Mouse (Mus musculus) liver, embryonic 12.5 days (tissue): ENCODE results near the gene Hist4h4. TPM values are rescaled to one million over a fixed set of nuclear protein-coding genes. Genes with fewer than 3 reads are reported as not detected.

Experiments
- ATAC-seq: fragments of 200-750 bp; cut with Nextera tagmentation; 2 replicates; pipeline ENCODE4 v1.8.0; 2017; ENCODE audit warnings: moderate number of reproducible peaks, mild to moderate bottlenecking, moderate library complexity
- H3K27ac ChIP-seq: fragments of 300-500 bp; sonication (generic); 2 replicates; pipeline ENCODE4 v1.5.1; 2016; ENCODE audit warnings: mild to moderate bottlenecking
- H3K27me3 ChIP-seq: fragments of 300-500 bp; sonication (generic); replicated peaks from 2 replicates; pipeline ENCODE4 v1.6.1; 2016; ENCODE audit warnings: mild to moderate bottlenecking, moderate library complexity
- H3K36me3 ChIP-seq: fragments of 300-500 bp; sonication (generic); 2 replicates; pipeline ENCODE4 v1.6.1; 2016; ENCODE audit warnings: mild to moderate bottlenecking, moderate library complexity
- H3K4me1 ChIP-seq: fragments of 300-500 bp; sonication (generic); 2 replicates; pipeline ENCODE4 v1.6.1; 2016
- H3K4me2 ChIP-seq: fragments of 300-500 bp; sonication (generic); 2 replicates; pipeline ENCODE4 v1.6.1; 2016; ENCODE audit warnings: mild to moderate bottlenecking, moderate library complexity
- H3K4me3 ChIP-seq: fragments of 300-500 bp; sonication (generic); 2 replicates; pipeline ENCODE4 v1.5.1; 2016; ENCODE audit warnings: mild to moderate bottlenecking, moderate library complexity
- H3K9ac ChIP-seq: fragments of 300-500 bp; sonication (generic); 2 replicates; pipeline ENCODE4 v1.6.1; 2016; ENCODE audit warnings: mild to moderate bottlenecking, moderate library complexity
- H3K9me3 ChIP-seq: fragments of 300-500 bp; sonication (generic); replicated peaks from 2 replicates; pipeline ENCODE4 v1.6.1; 2016; ENCODE audit warnings: mild to moderate bottlenecking, moderate library complexity
- WGBS: fragments of 180-500 bp; shearing (Covaris S2); methylation state at CpG from one replicate; pipeline ENCODE4 v1.1.7; 2016; ENCODE audit not compliant: insufficient replicate concordance; 5-methylcytosine and 5-hydroxymethylcytosine counted together
- polyA plus RNA-seq: library from polyadenylated mRNA; unstranded; fragments of >200 nt; fragmentation: Nextera tagmentation; extraction: Ambion mirVana; gene quantifications from 2 replicates; pipeline ENCODE4 v1.2.1, GENCODE M21; 2016

Gene Hist4h4
- polyA plus RNA-seq, 1 experiment from 2014 or later = 1.0 TPM

DNA sequence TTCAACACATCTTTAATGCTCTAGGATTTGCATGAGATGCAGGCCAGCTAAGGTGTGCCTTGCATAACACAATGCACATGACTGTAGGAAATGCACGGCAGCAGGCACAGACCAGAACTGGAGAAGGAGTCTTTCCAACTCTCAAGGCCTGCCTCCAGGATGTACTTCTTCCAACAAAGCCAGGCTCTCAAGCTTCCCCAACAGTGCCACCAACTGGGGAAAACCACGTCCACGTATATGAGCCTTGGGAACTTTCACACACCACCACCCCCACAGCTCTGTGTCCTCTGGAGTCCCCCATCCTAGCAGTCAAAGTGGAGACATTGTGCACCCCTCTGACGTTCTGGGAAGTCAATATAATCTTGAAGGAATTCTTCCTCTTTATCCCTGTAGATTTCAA is 8.9 kb upstream of the Hist4h4 start:
- Histone ChIP-seq H3K27me3 (no peaks in the 10 kb centered on the region), H3K4me3 (no peak overlapping the region), H3K27ac (no peak overlapping the region), H3K9ac (no peak overlapping the region), H3K4me1 (peaks cover 24% of the 10 kb centered on the region), H3K9me3 (no peaks in the 10 kb centered on the region), H3K36me3 (peaks cover 85% of the 10 kb centered on the region), H3K4me2 (no peak overlapping the region)
- ATAC-seq = no peak
- WGBS = 39% methylated on average over 4 of the region's 4 CpGs

DNA sequence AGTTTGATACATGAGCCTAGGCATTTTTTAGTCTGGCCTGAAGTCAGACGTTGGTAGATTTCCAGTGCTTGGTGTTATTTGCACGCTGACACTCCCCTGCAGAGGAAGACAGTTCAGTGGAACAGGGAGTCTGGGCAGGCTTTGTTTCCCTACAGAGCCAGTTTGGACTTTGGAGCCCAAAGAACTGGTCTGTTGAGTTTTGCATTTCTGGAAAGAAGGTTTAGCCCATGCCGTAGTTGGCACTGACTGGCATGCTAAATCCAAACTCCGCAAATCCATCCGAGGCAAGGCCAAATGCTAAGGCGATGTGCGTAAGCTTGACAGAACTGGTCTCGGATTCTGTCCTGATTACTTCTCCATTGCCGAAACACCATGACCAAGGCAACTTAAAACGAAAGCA is 7.0 kb upstream of the Hist4h4 start:
- Histone ChIP-seq H3K4me1 (peaks cover 40% of the 10 kb centered on the region), H3K9me3 (no peaks in the 10 kb centered on the region), H3K4me2 (no peak overlapping the region), H3K9ac (no peak overlapping the region), H3K27me3 (no peaks in the 10 kb centered on the region), H3K4me3 (no peak overlapping the region), H3K27ac (peak overlapping the region; percentile 36; the same call in 1 of the 2 replicates), H3K36me3 (peaks cover 66% of the 10 kb centered on the region)
- 79% methylated on average over 10 of the region's 10 CpGs for WGBS
- ATAC-seq = no peak

DNA sequence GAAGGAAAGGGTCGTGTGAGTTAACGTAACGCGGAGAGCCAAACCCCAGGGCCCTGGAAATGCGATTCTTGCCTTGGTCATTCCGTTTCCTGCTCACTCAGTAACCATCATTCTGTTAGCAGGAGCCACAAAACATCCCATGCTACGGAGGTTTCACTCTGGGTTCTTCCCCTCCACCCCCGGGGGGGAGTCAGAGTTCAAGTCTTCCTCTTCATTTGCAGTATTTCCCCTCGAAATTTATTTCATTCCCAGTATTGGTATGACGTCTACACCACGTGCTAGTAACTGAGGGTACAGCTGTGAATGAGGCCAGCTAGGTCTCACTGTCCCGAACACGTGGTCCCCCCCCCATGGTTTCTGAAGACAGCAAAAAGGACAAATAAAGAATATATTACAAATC is 5.5 kb upstream of the Hist4h4 start:
- Histone ChIP-seq H3K27ac (0 out of 2 replicates have a peak overlapping the region, but pooled peaks have one; percentile 23), H3K4me2 (peak overlapping the region; percentile 85), H3K36me3 (peaks cover 52% of the 10 kb centered on the region), H3K9me3 (no peaks in the 10 kb centered on the region), H3K4me1 (peaks cover 55% of the 10 kb centered on the region), H3K9ac (peak overlapping the region; percentile 95), H3K27me3 (no peaks in the 10 kb centered on the region), H3K4me3 (peak overlapping the region; percentile 95)
- WGBS = 34% methylated on average over 13 of the region's 13 CpGs
- no peak for ATAC-seq

DNA sequence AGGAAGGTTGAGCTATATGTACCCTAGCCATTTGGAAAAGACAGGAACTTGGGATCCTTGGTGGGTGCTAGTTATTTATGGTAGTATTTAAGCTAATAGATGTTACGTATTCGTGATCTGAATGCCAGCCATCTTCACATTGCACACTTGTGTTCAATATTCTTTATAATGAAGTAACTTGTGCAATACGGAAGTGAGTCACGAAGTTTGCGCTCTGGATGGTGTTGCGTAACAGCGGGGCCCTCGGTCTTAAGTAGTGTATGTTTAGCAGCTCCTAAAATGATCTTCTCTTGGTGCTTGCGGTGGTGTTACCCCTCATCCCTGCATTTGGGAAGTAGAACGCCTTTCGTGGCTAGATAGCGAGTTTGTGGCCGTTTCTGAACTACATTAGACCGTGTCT is 4.9 kb upstream of the Hist4h4 start:
- Histone ChIP-seq H3K4me3 (peak overlapping the region; percentile 95), H3K4me1 (peaks cover 55% of the 10 kb centered on the region)

DNA sequence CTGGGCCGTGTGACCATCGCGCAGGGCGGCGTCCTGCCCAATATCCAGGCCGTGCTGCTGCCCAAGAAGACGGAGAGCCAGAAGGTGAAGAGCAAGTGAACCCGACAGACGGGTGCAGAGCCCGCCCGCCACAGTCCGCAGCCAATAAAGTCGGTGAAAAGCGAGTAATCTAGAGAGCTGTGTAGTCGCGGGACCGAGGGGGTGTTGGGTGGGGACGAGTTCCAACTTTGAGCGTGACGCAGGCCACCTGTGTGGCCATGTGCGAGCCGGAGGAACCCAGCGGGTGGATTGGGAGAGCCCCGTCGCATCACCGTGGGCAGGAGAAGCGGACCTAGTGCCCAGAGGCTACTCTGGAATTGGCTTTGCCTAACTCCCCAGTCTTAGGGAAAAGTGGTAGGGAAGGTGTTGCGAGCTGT is 4.4 kb upstream of the Hist4h4 start:
- H3K4me1 ChIP-seq = peaks cover 55% of the 10 kb centered on the region
- peak overlapping the region; percentile 95 for H3K4me3 ChIP-seq
- H3K9me3 ChIP-seq = no peaks in the 10 kb centered on the region
- H3K9ac ChIP-seq = peak overlapping the region; percentile 95
- ATAC-seq = peak; percentile 19
- H3K4me2 ChIP-seq = peak overlapping the region; percentile 85
- peaks cover 41% of the 10 kb centered on the region for H3K36me3 ChIP-seq
- peak overlapping the region; percentile 100 for H3K27ac ChIP-seq
- under 1% methylated on average over 28 of the region's 28 CpGs for WGBS
- H3K27me3 ChIP-seq = no peaks in the 10 kb centered on the region

More for the DNA sequence above, 4.9 kb upstream of the Hist4h4 start:
- no peak for ATAC-seq
- Histone ChIP-seq H3K4me2 (peak overlapping the region; percentile 85), H3K9me3 (no peaks in the 10 kb centered on the region), H3K36me3 (peaks cover 46% of the 10 kb centered on the region), H3K27ac (peak overlapping the region; percentile 100), H3K27me3 (no peaks in the 10 kb centered on the region), H3K9ac (peak overlapping the region; percentile 95)
- 3% methylated on average over 14 of the region's 14 CpGs for WGBS

DNA sequence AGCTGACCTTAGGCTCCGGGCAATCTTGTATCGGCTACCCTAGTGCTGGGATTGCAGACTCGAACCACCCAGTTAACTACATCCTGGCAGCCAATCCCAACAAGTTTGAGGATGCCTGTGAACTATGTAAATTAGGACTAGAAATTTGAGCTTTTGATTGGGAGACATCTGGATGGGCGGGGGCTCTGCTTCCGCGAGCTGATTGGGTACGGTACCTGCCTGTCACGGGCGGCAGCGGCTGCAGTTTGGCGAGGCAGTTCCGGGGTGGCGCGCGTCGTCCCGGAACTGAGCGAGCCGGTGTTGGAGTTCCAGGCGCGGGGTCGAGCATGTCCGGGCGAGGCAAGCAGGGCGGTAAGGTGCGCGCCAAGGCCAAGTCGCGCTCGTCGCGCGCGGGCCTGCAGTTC is 3.8 kb upstream of the Hist4h4 start, which contains the start of gene H2afj:
Gene H2afj (plus strand): TSS at position 231 of the 404 bp plus-strand sequence.
- Histone ChIP-seq H3K27me3 (no peaks in the 10 kb centered on the region), H3K9ac (peak within 1 kb of the TSS; percentile 95), H3K4me2 (peak within 1 kb of the TSS; percentile 85), H3K4me3 (peak within 1 kb of the TSS; percentile 95), H3K36me3 (peaks cover 35% of the 10 kb centered on the region), H3K9me3 (no peaks in the 10 kb centered on the region), H3K27ac (peak within 1 kb of the TSS; percentile 100), H3K4me1 (peaks cover 60% of the 10 kb centered on the region)
- WGBS = under 1% methylated on average over 34 of the region's 34 CpGs
- peak; percentile 78 for ATAC-seq

DNA sequence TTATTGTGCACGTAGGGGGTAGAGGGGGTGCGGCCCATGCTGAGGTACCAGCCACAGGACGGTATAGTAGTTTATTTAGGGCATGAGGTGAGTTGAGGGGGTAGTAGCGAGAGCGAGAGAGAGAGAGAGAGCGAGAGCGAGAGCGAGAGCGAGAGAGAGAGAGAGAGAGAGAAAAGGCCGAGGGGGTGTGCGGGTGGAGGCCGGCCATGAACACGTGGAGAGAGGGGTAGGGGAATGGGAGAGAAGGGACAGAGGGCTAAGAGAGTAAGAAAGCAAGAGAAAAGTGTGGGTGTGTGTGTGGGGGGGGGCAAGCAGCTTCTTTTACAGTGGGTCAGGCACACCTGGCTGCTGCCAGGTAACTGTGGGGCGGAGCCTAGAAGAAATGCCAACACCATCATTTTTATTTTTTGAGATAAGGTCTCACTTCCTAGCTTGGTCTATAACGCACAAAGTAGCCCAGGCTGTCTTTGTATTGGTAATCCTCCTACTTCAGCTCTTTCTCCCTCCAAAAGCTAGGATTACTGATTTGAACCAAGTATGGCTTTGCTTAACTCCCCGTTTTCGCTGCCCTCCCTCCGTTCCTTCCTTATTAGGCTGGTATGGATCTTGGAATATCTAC is 3.3 kb upstream of the Hist4h4 start:
- ATAC-seq = no peak
- Histone ChIP-seq H3K9ac (peak overlapping the region; percentile 72), H3K27me3 (no peaks in the 10 kb centered on the region), H3K36me3 (peaks cover 30% of the 10 kb centered on the region), H3K4me2 (peak overlapping the region; percentile 85), H3K4me3 (peak overlapping the region; percentile 95), H3K4me1 (peaks cover 64% of the 10 kb centered on the region), H3K27ac (peak overlapping the region; percentile 100), H3K9me3 (no peaks in the 10 kb centered on the region)
- WGBS = 29% methylated on average over 18 of the region's 18 CpGs

DNA sequence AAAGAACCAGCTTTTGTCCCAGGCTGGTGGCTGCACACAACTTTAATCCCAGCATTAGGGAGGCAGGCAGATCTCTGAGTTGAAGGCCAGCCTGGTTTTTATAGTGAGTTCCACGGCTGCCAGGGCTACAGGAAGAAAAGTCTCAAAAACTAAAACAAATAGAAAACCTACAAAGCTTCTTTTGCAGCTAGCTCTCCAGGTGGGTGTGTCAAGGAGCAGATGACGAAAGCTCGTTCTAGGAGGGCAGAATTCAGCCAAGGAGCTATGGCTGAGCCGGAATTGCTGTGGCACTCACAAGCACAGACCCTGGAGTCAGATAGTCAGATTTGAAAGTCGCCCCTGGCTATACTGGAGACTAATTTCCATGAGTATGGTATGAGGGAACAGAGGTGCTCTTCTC is 2.6 kb upstream of the Hist4h4 start:
- H3K27ac ChIP-seq = peak overlapping the region; percentile 100
- H3K9ac ChIP-seq = peak overlapping the region; percentile 72
- H3K9me3 ChIP-seq = no peaks in the 10 kb centered on the region

DNA sequence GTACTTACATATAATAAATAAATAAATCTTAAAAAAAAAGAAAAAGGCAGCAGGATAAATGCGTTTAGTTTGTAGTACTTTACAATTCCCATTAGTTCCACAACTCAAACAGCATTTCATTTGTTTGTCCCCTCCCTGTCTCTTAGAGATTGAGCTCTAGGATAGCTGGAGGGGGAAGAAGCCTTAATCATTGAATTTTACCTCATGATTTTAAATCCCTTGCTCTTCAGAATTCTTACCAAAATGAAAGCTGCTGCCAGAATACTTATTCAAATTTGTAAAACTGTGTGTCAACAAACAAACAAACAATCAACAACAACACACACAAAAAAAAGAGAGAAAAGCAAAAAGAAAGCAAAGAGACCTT is 1.2 kb upstream of the Hist4h4 start:
- Histone ChIP-seq H3K4me3 (peak overlapping the region; percentile 67), H3K9me3 (no peaks in the 10 kb centered on the region), H3K4me2 (peak overlapping the region; percentile 79), H3K4me1 (peaks cover 68% of the 10 kb centered on the region), H3K27me3 (no peaks in the 10 kb centered on the region), H3K9ac (peak overlapping the region; percentile 91), H3K27ac (peak overlapping the region; percentile 100), H3K36me3 (peaks cover 9% of the 10 kb centered on the region)
- 71% methylated on average over 1 of the region's 1 CpGs for WGBS
- no peak for ATAC-seq

More for the DNA sequence above, 2.6 kb upstream of the Hist4h4 start:
- peak overlapping the region; percentile 95 for H3K4me3 ChIP-seq
- peaks cover 67% of the 10 kb centered on the region for H3K4me1 ChIP-seq
- peak overlapping the region; percentile 85 for H3K4me2 ChIP-seq
- WGBS = 57% methylated on average over 5 of the region's 5 CpGs
- no peak for ATAC-seq
- peaks cover 23% of the 10 kb centered on the region for H3K36me3 ChIP-seq
- H3K27me3 ChIP-seq = no peaks in the 10 kb centered on the region

DNA sequence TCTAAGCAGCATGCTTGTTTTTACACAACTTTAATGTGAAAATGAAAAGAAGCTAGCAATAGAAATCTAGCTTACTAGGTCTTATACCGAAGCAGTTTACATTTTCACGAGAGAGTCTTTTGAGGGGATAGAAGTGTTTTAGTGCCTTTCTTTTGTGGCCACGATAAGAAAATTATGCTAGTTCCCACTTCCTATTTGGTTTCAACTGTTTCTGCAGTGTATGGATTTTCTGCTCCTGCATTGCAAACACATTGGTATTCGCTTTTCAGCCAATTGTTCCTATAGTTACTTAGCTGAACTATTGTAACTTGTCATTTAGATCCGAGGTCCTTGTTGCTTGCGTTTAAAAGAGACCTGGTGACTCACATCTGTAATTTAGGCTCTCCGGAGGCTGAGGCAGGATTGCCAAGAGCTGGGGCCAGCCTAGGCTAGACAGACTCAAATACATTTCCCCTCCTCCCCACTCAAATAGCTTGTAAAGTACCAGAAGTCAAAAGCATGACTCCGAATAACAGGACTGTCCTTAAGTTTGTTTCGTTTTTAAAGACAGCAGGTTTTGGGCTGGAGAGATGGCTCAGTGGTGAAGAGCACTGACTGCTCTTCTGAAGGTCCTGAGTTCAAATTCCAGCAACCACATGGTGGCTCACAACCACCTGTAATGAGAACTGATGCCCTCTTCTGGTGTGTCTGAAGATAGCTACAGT is 642 bp upstream of the Hist4h4 start:
- no peak for ATAC-seq
- Histone ChIP-seq H3K36me3 (peaks cover 3% of the 10 kb centered on the region), H3K9ac (peak overlapping the region; percentile 91), H3K27ac (peak overlapping the region; percentile 100), H3K9me3 (no peaks in the 10 kb centered on the region), H3K27me3 (no peaks in the 10 kb centered on the region), H3K4me1 (peaks cover 65% of the 10 kb centered on the region), H3K4me2 (peak overlapping the region; percentile 79), H3K4me3 (peak overlapping the region; percentile 67)
- 13% methylated on average over 9 of the region's 9 CpGs for WGBS

DNA sequence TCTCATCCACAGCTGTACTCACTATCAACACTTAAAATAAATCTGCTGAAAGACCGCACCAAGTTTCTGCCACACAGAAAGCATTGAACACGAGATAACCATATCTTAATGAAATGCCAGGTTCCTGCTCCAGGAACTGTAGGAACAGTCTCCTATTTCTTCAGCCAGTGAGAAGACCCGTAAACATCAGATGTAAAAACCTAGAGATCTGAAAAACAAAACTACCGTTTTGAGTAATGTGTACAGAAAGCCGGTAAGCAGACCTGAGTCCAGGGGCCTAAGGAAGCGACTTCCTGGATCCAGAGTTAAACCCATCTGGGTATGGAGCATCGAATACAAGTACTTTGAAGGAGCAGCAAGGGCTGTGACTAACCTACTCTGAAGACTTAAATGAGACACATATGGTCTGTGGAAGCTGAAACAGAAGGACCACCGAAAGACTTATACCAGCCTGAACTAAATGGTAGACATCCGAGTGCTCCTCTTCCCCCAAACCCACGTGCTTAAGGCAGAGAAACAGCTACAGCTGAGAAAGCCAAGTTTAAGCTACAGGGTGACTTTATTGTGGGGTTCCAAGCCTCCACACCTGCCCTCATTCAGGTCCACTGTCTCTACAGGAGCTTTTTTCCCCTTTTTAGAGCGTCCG is 999 bp downstream of the Hist4h4 start:
- peak overlapping the region; percentile 67 for H3K4me3 ChIP-seq
- no peaks in the 10 kb centered on the region for H3K36me3 ChIP-seq
- peak; percentile 0; the same call in 1 of the 2 replicates for ATAC-seq
- no peaks in the 10 kb centered on the region for H3K27me3 ChIP-seq
- 5% methylated on average over 12 of the region's 12 CpGs for WGBS
- H3K4me1 ChIP-seq = peaks cover 71% of the 10 kb centered on the region
- no peaks in the 10 kb centered on the region for H3K9me3 ChIP-seq
- H3K4me2 ChIP-seq = peak overlapping the region; percentile 79
- H3K27ac ChIP-seq = peak overlapping the region; percentile 100
- H3K9ac ChIP-seq = peak overlapping the region; percentile 91

DNA sequence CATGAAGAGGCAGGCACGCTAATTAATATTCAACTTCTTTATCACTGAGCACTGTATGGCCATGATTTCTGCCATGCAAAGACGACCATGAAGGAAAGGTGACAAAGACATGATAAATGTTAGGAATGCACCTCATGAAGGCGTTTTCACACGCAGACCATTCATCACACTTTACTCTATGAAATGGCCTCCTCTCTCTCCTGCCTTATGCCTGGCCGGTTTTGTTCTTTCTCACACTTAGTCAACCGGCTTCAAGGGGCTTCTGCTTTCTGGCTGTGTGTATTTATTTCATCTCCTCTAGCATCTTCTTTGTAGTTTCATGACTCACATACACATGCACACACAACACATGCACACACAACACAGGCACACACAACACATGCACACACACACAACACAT is 2.9 kb downstream of the Hist4h4 start:
- H3K36me3 ChIP-seq = no peaks in the 10 kb centered on the region
- H3K9me3 ChIP-seq = no peaks in the 10 kb centered on the region
- 65% methylated on average over 6 of the region's 6 CpGs for WGBS
- 0 out of 2 replicates have a peak overlapping the region, but pooled peaks have one; percentile 9 for H3K4me2 ChIP-seq
- no peak for ATAC-seq
- no peak overlapping the region for H3K4me3 ChIP-seq
- H3K27me3 ChIP-seq = no peaks in the 10 kb centered on the region
- H3K9ac ChIP-seq = no peak overlapping the region
- peaks cover 69% of the 10 kb centered on the region for H3K4me1 ChIP-seq
- peak overlapping the region; percentile 24; the same call in 1 of the 2 replicates for H3K27ac ChIP-seq
